Mouse (Mus musculus): ENCODE results near the gene Brsk1.

Brsk1 gene

DNA sequence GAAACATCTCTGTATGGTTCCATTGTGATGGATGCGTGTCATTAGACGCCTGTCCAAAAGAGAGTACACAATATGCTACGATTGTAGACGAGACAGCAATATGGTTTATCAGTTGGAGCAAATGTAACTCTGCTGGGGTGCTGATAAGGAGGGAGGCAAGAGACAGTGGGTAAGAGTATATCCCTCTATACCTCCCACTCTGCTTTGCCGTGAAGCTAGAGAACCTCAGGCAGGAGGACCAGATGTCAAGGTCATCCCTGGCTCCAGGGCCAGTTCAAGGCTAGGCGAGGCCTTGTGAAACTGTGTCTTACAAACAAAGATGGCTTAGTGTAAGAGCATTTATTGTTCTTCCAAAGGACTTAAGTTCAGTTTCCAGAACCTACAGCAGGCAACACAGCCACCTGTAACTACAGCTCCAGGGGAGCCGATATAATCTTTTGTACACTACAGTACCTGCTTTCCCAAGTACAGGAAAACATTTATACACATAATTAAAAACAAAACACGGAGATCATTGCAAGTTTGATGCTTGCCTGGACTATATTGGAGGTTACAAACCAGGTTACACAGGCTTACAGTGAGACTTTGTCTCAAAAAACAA lies 19.6 kb upstream of the Brsk1 start:
- no peak for DNase-seq

DNA sequence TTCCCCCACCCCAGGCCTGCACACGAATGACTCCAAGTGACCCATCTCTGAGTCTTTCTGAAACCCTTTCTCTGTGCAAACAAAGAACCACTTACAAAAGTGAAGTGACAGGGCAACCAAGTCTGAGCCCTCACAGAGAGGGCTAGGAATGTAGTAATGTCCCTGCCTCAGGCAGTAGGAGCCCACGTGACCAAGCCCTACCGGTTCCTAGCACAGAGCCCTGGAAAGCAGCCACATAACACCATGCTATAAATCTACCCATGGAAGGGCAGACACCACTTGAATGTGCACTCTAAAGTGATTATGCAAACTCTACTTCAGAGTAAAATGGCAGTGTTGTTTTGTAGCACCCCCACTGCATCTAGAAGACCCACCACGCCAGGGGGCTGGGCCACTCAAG lies 18.4 kb upstream of the Brsk1 start:
- DNase-seq: no peak

DNA sequence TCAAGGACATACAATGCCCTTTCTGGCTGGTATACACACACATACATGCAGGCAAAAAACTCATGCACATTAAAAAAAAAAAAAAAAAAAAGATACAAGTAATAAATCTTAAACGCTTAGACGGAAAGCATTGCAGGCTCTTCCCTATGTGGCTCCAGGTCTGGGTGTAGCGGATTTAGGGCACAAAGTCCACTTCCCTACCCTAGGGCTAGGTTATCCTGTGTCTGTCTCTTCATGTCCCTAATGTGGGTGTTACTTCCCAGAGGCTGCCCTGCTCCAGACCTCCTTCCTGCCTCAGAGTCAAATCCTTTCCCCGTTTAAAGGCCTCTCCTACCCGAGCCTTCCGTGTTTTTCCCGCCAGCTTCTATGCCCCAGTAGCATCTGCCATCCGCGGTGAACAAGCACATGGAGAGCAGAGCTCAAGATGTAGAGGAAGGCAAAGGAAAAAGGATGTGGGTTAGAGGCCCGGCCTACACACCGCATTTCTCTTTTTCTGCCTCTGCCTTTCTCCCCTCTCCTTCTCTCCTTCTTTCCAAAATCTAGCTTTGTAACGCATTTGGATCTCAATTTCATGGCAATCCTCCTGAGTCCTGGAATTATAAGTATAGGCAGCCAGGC lies 16.2 kb upstream of the Brsk1 start:
- no peak for DNase-seq

DNA sequence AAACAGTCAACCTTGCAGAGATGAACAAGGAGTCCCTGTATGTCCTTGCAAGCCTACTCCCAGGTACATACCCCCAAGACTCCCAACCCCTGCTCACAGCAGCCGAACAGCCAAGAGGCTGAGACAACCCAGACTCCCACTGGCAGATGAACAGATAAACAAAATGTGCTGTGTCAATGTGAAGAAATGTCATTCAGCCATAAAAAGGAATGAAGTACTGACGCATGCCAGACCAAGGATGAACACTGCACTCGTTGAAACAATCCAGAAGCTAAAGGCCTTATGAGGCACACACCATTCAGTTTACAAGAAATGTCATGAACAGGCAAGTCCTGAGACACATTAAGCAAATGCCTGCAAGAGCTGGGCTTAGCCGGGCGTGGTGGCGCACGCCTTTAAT lies 15.2 kb upstream of the Brsk1 start:
- no peak for DNase-seq

DNA sequence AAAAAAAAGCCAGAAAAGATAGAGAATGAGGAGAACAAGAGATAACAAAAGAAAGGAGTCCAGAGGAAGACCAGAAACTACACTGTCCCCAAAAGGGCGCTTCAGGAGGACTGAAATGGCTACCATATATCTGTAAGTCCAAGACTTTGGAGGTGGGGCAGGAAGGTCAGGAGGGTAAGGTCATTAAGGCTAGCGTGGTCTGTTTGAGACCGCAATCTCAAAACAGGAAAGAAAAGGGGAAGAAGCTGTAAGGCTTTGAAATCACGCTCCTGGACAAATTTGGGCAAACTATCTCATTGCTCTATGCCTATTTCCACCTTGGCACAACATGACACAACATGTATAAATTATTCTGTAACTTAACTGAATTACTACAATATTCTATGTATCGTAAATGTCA lies 7.1 kb upstream of the Brsk1 start:
- DNase-seq: no peak

DNA sequence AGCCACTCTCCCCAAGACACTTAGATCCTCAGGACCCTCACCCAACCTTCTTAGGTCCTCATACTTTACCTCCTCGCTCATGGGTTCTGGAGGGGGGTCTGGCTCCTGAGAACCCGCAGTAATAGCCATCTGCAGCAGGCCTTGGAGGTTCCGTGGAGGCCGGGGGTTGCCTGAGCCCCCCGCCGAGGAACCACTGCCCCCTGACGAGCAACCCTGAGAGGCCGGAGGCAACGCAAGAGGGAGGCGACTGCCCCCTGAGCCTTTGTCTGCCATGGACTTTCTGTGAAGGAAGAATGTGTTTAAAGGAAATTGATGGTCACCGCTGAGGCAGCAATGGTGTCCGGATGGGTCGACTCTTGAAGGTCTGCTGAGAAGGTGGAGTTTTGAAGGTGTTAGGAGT lies 6.2 kb upstream of the Brsk1 start:
- no peak for DNase-seq

DNA sequence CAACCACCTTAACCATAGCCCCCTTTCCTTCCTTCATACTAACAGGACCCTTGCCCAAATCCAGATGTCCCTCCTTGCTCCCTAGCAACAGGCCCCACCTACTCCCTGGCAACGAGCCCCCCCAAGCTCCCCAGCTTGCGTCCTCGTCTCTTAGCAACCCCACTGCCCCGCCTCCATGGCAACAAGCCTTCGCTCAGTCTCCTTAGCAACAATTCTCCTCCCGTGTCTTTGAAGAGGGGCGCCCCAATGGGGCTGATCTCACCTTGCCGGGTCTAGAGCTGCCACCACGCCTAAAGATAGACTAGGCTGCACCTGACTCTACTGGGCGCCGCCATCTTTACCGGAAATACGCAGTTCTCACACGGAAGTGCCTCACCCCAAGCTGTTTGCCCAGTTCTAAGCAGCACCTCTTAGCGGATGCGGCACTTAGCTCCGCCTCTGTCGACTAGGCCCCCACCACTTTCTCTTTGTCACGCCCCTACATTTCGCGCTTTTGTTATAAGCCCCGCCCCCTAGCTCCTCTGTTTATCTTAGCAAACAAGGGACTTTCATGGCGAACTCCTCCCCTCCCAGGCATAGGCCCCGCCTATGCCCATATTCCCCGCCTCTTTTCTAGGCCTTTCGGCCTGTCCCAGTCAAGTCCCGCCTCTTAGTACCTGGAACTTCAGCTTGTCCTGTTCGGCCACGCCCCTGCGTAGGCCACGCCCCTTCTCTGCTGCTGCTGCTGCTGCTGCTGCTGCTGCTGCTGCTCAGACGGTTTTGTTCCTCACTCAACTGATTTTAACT lies 5.6 kb upstream of the Brsk1 start, which contains the start of gene Hspbp1:
Gene Hspbp1, minus strand, starts transcription at position 437 of the 786 bp plus-strand sequence.
- DNase-seq: peak; percentile 97 to 99

DNA sequence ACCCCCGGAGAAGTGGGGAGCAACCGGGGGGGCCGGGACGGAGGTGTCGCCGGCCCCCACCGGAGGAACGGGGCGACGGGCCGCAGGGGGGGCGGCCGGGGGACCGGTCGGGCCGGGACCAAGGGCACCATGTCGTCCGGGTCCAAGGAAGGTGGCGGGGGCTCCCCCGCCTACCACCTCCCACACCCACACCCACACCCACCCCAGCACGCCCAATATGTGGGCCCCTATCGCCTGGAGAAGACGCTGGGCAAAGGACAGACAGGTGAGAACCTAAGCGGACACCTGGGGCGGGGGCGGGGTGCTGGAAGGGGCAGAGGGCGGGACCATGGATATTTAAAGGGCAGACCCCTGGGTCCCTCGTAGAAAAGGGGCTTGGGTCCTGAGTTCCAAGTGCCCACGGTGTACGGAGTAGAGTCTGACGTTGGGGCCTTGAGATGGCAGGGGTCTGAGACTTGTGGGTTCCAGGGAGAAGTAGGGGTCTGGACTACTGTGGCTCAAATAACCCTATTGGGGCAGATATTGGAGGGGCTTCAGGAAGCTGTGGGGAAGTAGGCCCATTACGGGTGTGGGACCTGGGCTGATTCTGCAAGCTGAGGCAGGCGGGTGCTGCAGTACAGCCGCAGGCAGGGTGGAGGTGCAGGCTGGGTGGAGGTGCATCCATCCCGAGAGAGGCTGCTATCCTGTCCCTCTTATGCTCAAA lies 698 bp downstream of the Brsk1 start:
- no peak for DNase-seq

DNA sequence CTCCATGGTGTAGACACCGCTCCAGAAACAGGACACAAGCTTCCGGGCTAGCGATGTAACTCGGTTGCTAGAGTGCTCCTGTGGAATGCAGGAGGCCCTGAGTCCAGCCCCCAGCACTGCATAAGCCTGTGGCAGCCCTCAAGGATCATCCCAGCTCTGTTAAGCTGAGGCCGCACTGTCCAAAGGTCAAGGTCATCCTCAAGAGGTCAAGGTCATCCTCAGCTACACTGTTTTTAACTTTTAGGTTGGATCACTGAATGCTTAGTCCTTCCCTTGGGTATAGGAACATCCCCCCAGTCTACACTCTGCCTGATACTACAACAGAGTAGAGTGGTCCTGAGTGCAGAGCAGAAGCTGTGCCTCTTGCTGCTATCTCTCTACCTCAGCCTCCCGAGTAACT lies 2.6 kb downstream of the Brsk1 start:
- no peak for DNase-seq

DNA sequence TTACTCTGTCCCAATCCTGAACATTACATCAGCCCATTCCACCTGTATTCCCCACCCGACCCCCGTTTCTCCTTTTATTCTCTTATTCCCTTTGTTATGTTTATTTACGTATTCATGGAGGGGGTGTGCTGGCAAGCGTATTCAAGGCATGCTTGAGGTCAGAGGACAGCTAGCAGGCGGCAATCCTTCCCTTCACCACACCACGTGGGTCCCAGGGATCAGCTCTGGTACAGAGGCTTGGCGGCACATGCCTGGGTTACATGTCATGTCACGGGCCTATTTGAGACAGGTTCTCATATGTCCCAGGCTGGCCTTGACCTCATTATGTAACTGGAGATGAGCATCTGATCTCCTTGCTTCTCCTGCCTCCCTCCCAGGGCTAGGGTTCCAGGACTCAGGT lies 11.9 kb downstream of the Brsk1 start:
- no peak for DNase-seq

DNA sequence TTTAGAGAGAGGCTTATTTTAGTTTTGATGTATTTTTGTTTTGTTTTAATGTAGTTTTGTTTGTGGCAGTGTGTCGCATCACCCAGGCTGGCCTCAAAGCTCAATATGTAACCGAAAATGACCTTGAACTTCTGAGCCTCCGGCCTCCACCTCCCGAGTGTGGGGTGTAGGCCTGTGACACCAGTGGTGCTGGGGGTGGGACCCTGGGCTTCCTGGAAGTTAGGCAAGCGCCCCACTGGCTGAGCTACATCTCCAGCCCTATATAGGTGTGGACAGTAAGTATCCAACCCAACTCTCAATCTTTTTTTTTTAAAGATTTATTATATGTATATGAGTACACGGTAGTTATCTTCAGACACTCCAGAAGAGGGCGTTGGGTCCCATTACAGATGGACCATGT lies 12.8 kb downstream of the Brsk1 start:
- no peak for DNase-seq

DNA sequence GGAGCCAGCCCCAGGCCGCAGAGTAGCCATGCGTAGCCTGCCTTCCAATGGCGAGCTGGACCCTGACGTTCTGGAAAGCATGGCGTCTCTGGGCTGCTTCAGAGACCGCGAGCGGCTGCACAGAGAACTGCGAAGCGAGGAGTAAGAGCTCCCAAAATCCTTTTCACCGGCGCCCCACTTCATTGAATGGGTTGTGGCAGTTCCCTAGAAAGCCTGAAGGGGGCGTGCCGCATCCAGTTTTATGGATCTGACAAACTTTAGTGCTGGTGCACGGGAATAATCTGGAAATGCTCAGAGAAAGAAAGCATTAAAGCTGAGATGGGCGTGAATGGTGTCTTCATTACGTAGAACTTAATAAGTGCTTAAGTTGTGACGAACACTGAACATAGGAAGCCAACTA lies 14.7 kb downstream of the Brsk1 start:
- DNase-seq: peak; percentile 61 to 68

DNA sequence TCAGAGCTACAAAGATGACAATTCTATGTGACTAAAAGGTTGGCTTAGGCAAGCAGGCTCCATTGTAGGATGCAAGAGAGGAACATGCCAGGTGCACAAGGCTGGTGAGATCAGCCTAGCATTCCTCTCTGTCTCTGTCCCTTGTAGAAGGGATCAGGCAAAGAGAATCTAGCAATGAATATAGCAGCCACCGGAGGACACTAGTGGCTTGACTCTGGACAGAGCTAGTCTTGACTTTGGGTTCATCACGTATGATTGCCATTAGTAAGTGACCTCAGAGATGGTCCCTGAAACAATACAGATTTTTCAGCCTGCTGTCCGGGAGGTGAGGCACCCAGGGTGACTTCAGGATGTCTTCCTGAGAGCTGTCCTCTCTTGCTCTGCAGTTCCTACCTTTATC lies 22.2 kb downstream of the Brsk1 start:
- DNase-seq: no peak

DNA sequence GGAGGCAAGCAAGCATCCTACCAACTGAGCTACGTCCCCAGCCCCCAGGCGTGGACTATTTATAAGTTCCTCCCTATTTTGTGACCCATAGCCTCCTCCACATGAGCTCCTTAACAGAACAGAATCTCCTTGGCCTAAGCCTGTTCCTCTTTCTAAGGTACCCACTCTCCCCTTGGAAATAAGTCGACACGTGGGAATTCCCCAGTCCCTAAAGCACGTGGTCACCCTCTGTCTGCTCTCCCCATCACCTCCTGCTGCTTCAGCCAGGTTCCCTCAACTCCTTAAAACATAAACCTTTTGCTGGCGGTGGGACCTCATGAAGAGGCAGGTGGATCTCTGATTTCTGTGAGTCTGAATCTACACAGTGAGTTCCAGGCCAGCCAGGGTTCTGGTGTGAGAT lies 26.6 kb downstream of the Brsk1 start:
- no peak for DNase-seq

DNA sequence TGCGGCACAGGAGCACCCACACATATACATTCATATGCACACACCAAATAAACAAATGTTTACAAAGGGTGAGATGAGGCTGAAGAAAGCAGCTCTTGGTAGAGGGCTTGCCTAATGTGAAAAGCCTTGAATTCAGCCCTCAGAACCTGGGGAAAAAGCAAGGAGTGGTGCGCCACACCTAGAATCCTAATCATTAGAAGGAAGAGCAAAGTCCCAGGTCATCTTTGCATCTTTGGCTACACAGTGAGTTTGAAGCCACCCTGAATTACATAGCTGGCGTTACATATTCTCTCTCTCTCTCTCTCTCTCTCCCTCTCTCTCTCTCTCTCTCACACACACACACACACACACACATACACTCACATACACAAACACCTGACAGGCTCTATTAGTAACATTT lies 28.9 kb downstream of the Brsk1 start:
- DNase-seq: no peak

DNA sequence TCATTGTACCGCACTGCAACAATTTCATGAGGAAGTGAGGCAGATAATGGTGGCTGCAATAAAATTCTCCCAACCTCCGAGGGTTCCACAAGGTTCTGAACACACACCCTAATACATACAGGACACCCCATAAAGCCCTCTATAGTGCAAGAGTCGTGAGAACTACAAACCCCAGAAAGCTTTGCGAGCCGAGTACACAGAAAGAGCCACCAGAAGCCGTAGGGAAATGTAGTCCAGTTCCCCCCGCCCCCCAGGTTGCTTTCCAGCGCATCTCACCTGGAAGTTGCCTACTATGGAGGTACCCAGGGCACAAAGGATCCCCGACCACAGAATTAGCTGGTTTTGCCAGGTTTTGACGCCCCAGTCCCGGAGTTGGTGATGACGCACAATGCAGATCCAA lies 33.1 kb downstream of the Brsk1 start:
- peak; percentile 48 to 55 for DNase-seq

DNA sequence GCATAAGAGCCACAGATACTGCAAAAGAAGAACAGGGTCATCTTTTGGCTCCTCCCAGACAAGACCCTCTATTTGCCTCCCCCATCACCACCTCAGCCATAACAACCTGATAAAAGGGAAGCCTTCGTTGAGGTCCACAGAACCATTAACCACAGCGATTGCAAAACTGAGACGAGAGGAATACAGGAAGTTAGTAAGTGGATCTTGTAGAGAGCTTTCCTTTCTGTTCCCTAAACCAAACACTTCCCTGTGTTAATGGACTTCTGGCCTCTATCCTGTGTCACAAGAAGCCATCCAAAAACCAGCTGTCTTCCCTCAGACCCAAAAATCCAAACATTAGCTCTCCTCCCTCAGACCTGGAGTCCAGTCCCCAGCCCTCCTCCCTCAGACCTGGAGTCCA lies 34.0 kb downstream of the Brsk1 start:
- no peak for DNase-seq

DNA sequence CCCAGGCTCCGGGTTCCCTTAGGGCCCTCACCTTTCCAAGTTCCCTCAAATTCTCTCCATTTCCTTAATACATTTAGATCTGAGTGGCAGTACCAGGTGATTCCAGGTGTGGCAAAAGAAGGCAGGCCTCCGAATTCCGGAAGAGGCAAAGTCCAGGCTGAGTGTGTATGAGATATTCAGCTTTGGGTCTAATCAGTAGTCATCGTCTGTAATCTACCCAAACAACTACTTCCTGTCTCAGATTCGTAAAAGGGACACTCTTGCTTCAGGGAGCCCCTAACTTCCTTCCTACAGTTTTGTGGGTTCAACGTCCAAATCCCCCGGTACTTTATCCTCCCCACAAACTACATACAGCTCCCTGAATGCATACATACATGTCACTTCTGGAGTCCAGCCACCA lies 34.8 kb downstream of the Brsk1 start, which contains the start of gene Tmem150b:
Gene Tmem150b, minus strand, starts transcription at position 81 of the 400 bp plus-strand sequence.
- DNase-seq: no peak

DNA sequence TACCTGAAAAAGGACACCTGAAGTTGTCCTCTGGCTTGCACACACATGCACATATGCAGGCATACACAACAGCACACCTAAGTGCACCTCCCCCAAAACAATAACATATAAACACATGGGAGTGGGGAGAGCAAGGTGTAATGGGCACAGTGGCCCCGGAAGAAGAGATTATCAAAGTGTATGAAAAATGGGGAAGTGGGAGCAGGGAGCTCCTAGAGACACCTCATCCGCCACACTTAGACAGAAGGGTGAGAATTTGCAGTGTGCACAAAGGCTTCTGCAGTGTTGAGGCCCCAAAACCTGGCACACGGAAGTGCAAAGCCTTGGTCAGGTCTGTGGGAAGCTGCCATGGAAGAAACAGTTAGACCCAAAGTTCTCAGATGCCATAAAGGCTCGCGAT lies 40.7 kb downstream of the Brsk1 start:
- DNase-seq: no peak

DNA sequence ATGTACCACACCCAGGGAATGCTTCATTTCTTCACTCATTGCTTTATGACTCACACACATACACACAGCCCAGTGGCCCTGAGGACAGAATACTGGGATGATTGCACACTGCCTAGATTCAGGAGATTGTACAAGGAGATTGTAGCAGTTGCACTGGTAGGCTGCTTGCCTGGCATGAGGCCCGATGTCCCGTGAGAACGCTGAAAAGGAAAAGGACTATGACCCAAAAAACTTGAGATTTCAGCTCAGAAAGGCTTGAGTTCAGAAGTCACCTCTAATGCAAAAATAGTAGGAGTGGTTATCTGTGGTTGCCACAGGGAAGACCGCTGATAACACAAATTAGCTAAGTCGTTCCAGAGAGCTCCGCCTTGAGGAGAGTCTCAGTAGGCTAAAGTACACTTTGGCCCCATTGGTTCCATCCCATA lies 42.6 kb downstream of the Brsk1 start:
- no peak for DNase-seq

DNA sequence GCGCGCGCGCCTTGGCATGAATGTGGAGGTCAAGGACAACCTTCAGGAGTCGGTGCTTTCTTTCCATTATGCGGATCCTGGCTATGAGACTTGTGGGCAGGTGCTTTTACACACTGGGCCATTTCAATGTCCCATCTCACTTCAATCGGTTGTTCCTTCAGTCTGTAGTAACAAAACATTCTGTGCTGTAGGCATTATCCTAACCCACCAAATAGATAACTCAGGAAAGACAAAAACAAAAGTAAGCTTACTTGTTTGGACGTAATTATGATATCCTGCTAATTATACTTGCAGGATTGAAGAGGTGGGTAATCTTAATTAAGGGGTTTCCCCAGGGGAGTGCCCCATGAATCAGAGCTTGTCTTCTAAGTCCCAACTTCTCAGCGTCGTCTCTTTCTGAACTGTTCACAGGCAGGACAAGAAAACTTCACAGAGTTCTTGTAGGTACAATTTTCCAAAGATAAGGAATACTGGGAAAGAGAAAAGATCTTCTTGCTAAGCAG lies 48.7 kb downstream of the Brsk1 start:
- DNase-seq: no peak

DNA sequence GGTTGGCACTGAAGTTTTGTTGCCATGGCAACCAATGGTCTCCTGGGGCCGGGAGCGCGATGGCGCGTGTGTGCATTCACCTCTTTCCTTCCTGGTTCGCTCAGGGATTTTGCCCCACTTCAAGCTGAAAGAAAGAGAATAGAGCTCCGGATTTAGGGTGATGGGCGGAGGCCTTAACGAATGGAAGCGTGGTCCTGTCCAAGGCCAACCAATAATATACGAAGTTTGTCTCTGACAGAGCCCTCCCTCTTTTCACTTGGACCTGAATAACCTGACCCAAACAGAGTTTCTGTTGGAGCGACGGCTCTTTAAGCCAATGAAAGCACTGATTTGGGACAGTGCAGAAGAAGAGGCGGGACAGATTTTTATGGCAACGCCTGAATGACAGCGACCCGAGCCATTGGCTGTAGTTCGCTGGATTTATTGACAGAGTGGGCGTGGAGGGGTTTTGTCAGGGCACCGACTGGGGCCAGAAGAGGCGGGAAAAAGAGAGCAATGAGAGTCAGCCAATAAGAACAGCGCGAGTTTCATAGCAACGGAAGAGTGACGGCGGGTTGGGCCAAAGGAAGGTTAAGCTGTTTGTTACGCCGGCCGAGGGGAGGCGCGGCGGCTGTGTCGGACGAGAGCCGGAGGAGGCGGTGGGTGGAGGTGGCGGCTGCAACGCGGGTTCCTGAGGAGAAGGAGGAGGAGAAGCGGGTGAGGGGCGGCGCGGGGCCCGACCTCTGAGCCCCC lies 49.3 kb downstream of the Brsk1 start, which contains the start of gene Kmt5c:
Gene Kmt5c, plus strand, starts transcription at position 572 of the 732 bp plus-strand sequence.
- peak; percentile 91 to 94 for DNase-seq

All from B cell, adult 2 months (primary cell).